Mouse (Mus musculus) MEL (cell line): Measurements from ENCODE around the gene Sbf1. TPM values are rescaled to one million over a fixed set of nuclear protein-coding genes. Genes with fewer than 3 reads are reported as not detected.

Source experiments
- DNase-seq: peaks from one replicate; pipeline ENCODE4 v3.0.0; 2011; ENCODE audit warnings: low read depth, low spot score
- H3K27ac ChIP-seq: 2 replicates; pipeline ENCODE4 v1.5.1; 2012; ENCODE audit warnings: low read depth, mild to moderate bottlenecking, control low read depth, low read length, moderate library complexity; ENCODE audit not compliant: control insufficient read depth
- H3K27me3 ChIP-seq, 2 experiments: fragments of 150-350 bp in 1 of 2; sonication (generic) in 1 of 2; 2 replicates each; pipeline ENCODE4 v1.6.1; 2012; ENCODE audit warnings: low read length in 2 of 2, mild to moderate bottlenecking in 2 of 2, improper control_type of control experiment in 1 of 2, moderate library complexity in 1 of 2; ENCODE audit not compliant: insufficient read depth in 2 of 2, control insufficient read depth in 1 of 2
- H3K36me3 ChIP-seq, 2 experiments: 2 replicates each; pipeline ENCODE4 v1.6.1; 2012 to 2014; ENCODE audit warnings: low read length in 2 of 2, improper control_type of control experiment in 1 of 2, inconsistent platforms in 1 of 2, mild to moderate bottlenecking in 1 of 2; ENCODE audit not compliant: insufficient read depth in 2 of 2, control insufficient read depth in 1 of 2
- H3K4me1 ChIP-seq, 2 experiments: fragments of 150-350 bp in 1 of 2; sonication (generic) in 1 of 2; 2 replicates each; pipeline ENCODE4 v1.6.1; 2012; ENCODE audit warnings: low read length in 2 of 2, improper control_type of control experiment in 1 of 2, mild to moderate bottlenecking in 1 of 2; ENCODE audit not compliant: insufficient read depth in 2 of 2, control insufficient read depth in 1 of 2
- H3K4me3 ChIP-seq, 2 experiments: fragments of 150-350 bp in 1 of 2; sonication (generic) in 1 of 2; 2 replicates each; pipeline ENCODE4 v1.5.1; 2012; ENCODE audit warnings: low read depth in 2 of 2, low read length in 2 of 2, mild to moderate bottlenecking in 2 of 2, moderate library complexity in 2 of 2, control low read depth in 1 of 2, improper control_type of control experiment in 1 of 2; ENCODE audit not compliant: control insufficient read depth in 1 of 2, insufficient read depth in 1 of 2
- H3K79me2 ChIP-seq: 2 replicates; pipeline ENCODE4 v1.6.1; 2012; ENCODE audit warnings: mild to moderate bottlenecking, low read length, moderate library complexity; ENCODE audit not compliant: control insufficient read depth, poor library complexity, insufficient read depth
- H3K9ac ChIP-seq: 2 replicates; pipeline ENCODE4 v1.6.1; 2012; ENCODE audit warnings: low read depth, mild to moderate bottlenecking, control low read depth, low read length, moderate library complexity; ENCODE audit not compliant: control insufficient read depth, poor library complexity, severe bottlenecking
- H3K9me3 ChIP-seq: fragments of 150-350 bp; sonication (generic); replicated peaks from 2 replicates; pipeline ENCODE4 v1.6.1; 2012; ENCODE audit warnings: mild to moderate bottlenecking, low read length, improper control_type of control experiment, moderate library complexity; ENCODE audit not compliant: insufficient read depth
- BHLHE40 ChIP-seq: IDR thresholded peaks from 2 replicates; pipeline ENCODE4 v1.6.1; 2012; ENCODE audit warnings: low read depth, mild to moderate bottlenecking, inconsistent platforms, low read length, improper control_type of control experiment, borderline replicate concordance
- CHD1 ChIP-seq: IDR thresholded peaks from 2 replicates; pipeline ENCODE4 v1.6.1; 2012; ENCODE audit warnings: low read depth, mild to moderate bottlenecking, inconsistent platforms, low read length, improper control_type of control experiment
- CTCF ChIP-seq, 3 experiments: IDR thresholded peaks in 2 of 3; conservative IDR thresholded peaks in 1 of 3; 2 replicates each; pipeline ENCODE4 v1.5.1; 2011 to 2012; ENCODE audit warnings: low read length in 3 of 3, low read depth in 2 of 3, mild to moderate bottlenecking in 2 of 3, improper control_type of control experiment in 1 of 3, inconsistent platforms in 1 of 3, mixed read lengths in 1 of 3, moderate library complexity in 1 of 3; ENCODE audit not compliant: control insufficient read depth in 1 of 3, insufficient read depth in 1 of 3, poor library complexity in 1 of 3, severe bottlenecking in 1 of 3
- E2F4 ChIP-seq: IDR thresholded peaks from 2 replicates; pipeline ENCODE4 v1.6.1; 2011; ENCODE audit warnings: low read depth, low read length, improper control_type of control experiment, borderline replicate concordance
- EP300 ChIP-seq, 2 experiments: IDR thresholded peaks; 2 replicates each; pipeline ENCODE4 v1.6.1; 2011; ENCODE audit warnings: improper control_type of control experiment in 2 of 2, low read length in 2 of 2, low read depth in 1 of 2, mild to moderate bottlenecking in 1 of 2
- ETS1 ChIP-seq: IDR thresholded peaks from 2 replicates; pipeline ENCODE4 v1.6.1; 2012; ENCODE audit warnings: low read depth, mild to moderate bottlenecking, inconsistent platforms, low read length, improper control_type of control experiment, moderate library complexity
- GABPA ChIP-seq: IDR thresholded peaks from 2 replicates; pipeline ENCODE4 v1.6.1; 2012; ENCODE audit warnings: low read depth, mild to moderate bottlenecking, inconsistent platforms, low read length, improper control_type of control experiment, moderate library complexity
- JUND ChIP-seq: IDR thresholded peaks from 2 replicates; pipeline ENCODE4 v1.6.1; 2011; ENCODE audit warnings: low read depth, mild to moderate bottlenecking, improper control_type of control experiment, low read length
- KAT2A ChIP-seq: conservative IDR thresholded peaks from 2 replicates; pipeline ENCODE4 v1.6.1; 2012; ENCODE audit warnings: low read depth, low read length, improper control_type of control experiment, inconsistent platforms
- MEF2A ChIP-seq: IDR thresholded peaks from 2 replicates; pipeline ENCODE4 v1.6.1; 2014; ENCODE audit warnings: low read depth, mild to moderate bottlenecking, inconsistent platforms, low read length, improper control_type of control experiment; ENCODE audit not compliant: poor library complexity, insufficient replicate concordance, severe bottlenecking; ENCODE audit errors: extremely low read depth
- MXI1 ChIP-seq: IDR thresholded peaks from 2 replicates; pipeline ENCODE4 v1.6.1; 2011; ENCODE audit warnings: mild to moderate bottlenecking, low read depth, low read length, improper control_type of control experiment
- MYB ChIP-seq: IDR thresholded peaks from 2 replicates; pipeline ENCODE4 v1.6.1; 2011; ENCODE audit warnings: mild to moderate bottlenecking, low read depth, low read length, improper control_type of control experiment
- MYC ChIP-seq: IDR thresholded peaks from 2 replicates; pipeline ENCODE4 v1.6.1; 2011; ENCODE audit warnings: low read depth, mild to moderate bottlenecking, low read length, improper control_type of control experiment, moderate library complexity
- POLR2A ChIP-seq, 2 experiments: IDR thresholded peaks; 2 replicates each; pipeline ENCODE4 v1.6.1; 2011 to 2012; ENCODE audit warnings: low read length in 2 of 2, mild to moderate bottlenecking in 2 of 2, control low read depth in 1 of 2, improper control_type of control experiment in 1 of 2, low read depth in 1 of 2, moderate library complexity in 1 of 2; ENCODE audit not compliant: control insufficient read depth in 1 of 2, insufficient read depth in 1 of 2, poor library complexity in 1 of 2
- POLR2AphosphoS5 ChIP-seq: IDR thresholded peaks from 2 replicates; pipeline ENCODE4 v1.6.1; 2012; ENCODE audit warnings: low read depth, borderline replicate concordance, mild to moderate bottlenecking, inconsistent platforms, low read length, moderate library complexity, mixed read lengths
- SIN3A ChIP-seq: IDR thresholded peaks from 2 replicates; pipeline ENCODE4 v1.6.1; 2012; ENCODE audit warnings: low read length, improper control_type of control experiment, inconsistent platforms
- SMC3 ChIP-seq: IDR thresholded peaks from 2 replicates; pipeline ENCODE4 v1.6.1; 2011; ENCODE audit warnings: low read depth, low read length, improper control_type of control experiment
- TCF12 ChIP-seq: IDR thresholded peaks from 2 replicates; pipeline ENCODE4 v1.6.1; 2014; ENCODE audit warnings: low read depth, mild to moderate bottlenecking, inconsistent platforms, low read length, improper control_type of control experiment, moderate library complexity
- UBTF ChIP-seq: IDR thresholded peaks from 2 replicates; pipeline ENCODE4 v1.6.1; 2012; ENCODE audit warnings: low read depth, mild to moderate bottlenecking, inconsistent platforms, low read length, improper control_type of control experiment, moderate library complexity, borderline replicate concordance; ENCODE audit not compliant: insufficient read depth
- ZC3H11A ChIP-seq: IDR thresholded peaks from 2 replicates; pipeline ENCODE4 v1.6.1; 2012; ENCODE audit warnings: low read depth, mild to moderate bottlenecking, inconsistent platforms, low read length, improper control_type of control experiment
- ZKSCAN1 ChIP-seq: IDR thresholded peaks from 2 replicates; pipeline ENCODE4 v1.6.1; 2012; ENCODE audit warnings: low read depth, mild to moderate bottlenecking, inconsistent platforms, low read length, improper control_type of control experiment, moderate library complexity
- ZMIZ1 ChIP-seq: IDR thresholded peaks from 2 replicates; pipeline ENCODE4 v1.6.1; 2012; ENCODE audit warnings: low read depth, mild to moderate bottlenecking, inconsistent platforms, low read length, improper control_type of control experiment, moderate library complexity
- ZNF384 ChIP-seq: IDR thresholded peaks from 2 replicates; pipeline ENCODE4 v1.6.1; 2012; ENCODE audit warnings: low read depth, mild to moderate bottlenecking, inconsistent platforms, low read length, improper control_type of control experiment
- polyA plus RNA-seq, 2 experiments: library from polyadenylated mRNA; stranded (reverse) in 1 of 2; unstranded in 1 of 2; fragments of >175 nt in 1 of 2; fragments of >200 nt in 1 of 2; gene quantifications; 2 replicates each; pipeline versions ENCODE4 v1.2.1 to v1.2.4; 2012; ENCODE audit warnings: low replicate concordance in 2 of 2, low read depth in 1 of 2; ENCODE audit not compliant: insufficient read length in 2 of 2, insufficient read depth in 1 of 2, missing spikeins in 1 of 2
- total RNA-seq: library from RNA; depleted of rRNA; stranded (reverse); fragments of 300-350 nt; gene quantifications from 2 replicates; pipeline ENCODE4 v1.2.3, GENCODE M21; 2012

Sbf1 gene
- total and polyA plus RNA-seq, 3 experiments, result 80.4 to 147 TPM; not detected in 1

GRCm38 (mm10) chr15:89352795-89353194 is 37.7 kb upstream of the Sbf1 start:
- no peaks in the 10 kb centered on the region for H3K9me3 ChIP-seq
- H3K9ac ChIP-seq, result no peak overlapping the region
- peaks cover 8 to 11% of the 10 kb centered on the region in 2 experiments; a peak in 3 of 4 replicates for H3K4me1 ChIP-seq
- TF ChIP-seq ETS1 (no peak), POLR2AphosphoS5 (no peak), EP300 (IDR thresholded peaks at IDR 0.05; ENCODE audit: low read depth in 1 of 2, low read length in 2 of 2) (no peak), UBTF (no peak), MEF2A (no peak), ZMIZ1 (no peak)
- DNase-seq, result no peak
- H3K4me3 ChIP-seq, result no peak overlapping the region
- no peaks in the 10 kb centered on the region for H3K27me3 ChIP-seq
- no peak overlapping the region for H3K27ac ChIP-seq
- peaks cover 31% of the 10 kb centered on the region for H3K79me2 ChIP-seq
- peaks cover 0 to 11% of the 10 kb centered on the region in 2 experiments; a peak in 3 of 4 replicates for H3K36me3 ChIP-seq

GRCm38 (mm10) chr15:89352054-89352453 is 36.9 kb upstream of the Sbf1 start:
- Histone ChIP-seq H3K27ac (no peak overlapping the region), H3K4me1 (peaks cover 2 to 4% of the 10 kb centered on the region in 2 experiments; a peak in 3 of 4 replicates), H3K9ac (no peak overlapping the region), H3K9me3 (no peaks in the 10 kb centered on the region), H3K36me3 (peaks cover 0 to 3% of the 10 kb centered on the region in 2 experiments; a peak in 2 of 4 replicates), H3K27me3 (no peaks in the 10 kb centered on the region), H3K4me3 (no peak overlapping the region), H3K79me2 (peaks cover 25% of the 10 kb centered on the region)
- TF ChIP-seq CHD1 (no peak), MXI1 (no peak), ZC3H11A (no peak), ZMIZ1 (no peak), TCF12 (no peak), KAT2A (no peak), MYC (no peak), JUND (no peak), POLR2A (IDR thresholded peaks at IDR 0.05; ENCODE audit: control insufficient read depth in 1 of 2, insufficient read depth in 1 of 2, low read depth in 1 of 2, low read length in 2 of 2, poor library complexity in 1 of 2) (no peak), MEF2A (no peak), ZNF384 (no peak), CTCF (IDR thresholded peaks at IDR 0.05 in 2 of 3, conservative IDR thresholded peaks at IDR 0.05 in 1 of 3; ENCODE audit: control insufficient read depth in 1 of 3, insufficient read depth in 1 of 3, low read depth in 2 of 3, low read length in 3 of 3, poor library complexity in 1 of 3, severe bottlenecking in 1 of 3) (no peak), ZKSCAN1 (no peak), BHLHE40 (no peak), SIN3A (no peak), GABPA (no peak), E2F4 (no peak), MYB (no peak), SMC3 (no peak)
- no peak for DNase-seq
